ENCODE assay signal across 8 mouse cellular contexts in the genomic region with DNA sequence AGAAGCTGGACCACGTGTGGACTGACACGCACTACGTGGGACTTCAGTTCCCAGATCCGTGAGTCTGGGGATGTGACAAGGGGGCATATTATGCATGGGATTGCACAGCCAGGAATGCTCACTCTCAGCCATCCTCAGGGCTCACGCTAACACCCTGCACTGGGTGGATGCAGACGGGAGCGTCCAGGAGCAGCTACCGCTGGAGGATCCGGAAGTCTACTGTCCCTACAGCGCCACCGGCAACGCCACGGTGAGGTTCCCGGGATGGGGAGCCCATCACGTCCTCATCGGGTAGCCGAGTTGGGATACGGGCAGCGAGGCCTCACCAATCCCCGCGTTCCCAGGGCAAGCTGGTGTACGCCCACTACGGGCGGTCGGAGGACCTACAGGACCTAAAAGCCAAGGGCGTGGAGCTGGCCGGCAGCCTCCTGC. TPM values are rescaled to one million over a fixed set of nuclear protein-coding genes. Genes with fewer than 3 reads are reported as not detected.
A peak's percentile ranks its signal among the peaks of the same experiment; 100 is the strongest.
DNase-seq lines count a peak whose midpoint lies in the region; ATAC-seq and TF ChIP-seq lines count a peak whose summit lies in the region.

No protein-coding gene starts in this region.

- peak; percentile 38 for DNase-seq in kidney, adult 18-20 months
- DNase-seq in kidney, adult 11 months, result no peak
- peak; percentile 49 for DNase-seq in embryonic facial prominence, embryonic 11.5 days (ENCODE audit: low spot score)
- peak; percentile 49 to 57 for DNase-seq in layer of hippocampus, adult 2 months (ENCODE audit: low spot score in 2 of 2)
- DNase-seq in liver, postnatal 0 days, result no peak
- peak; percentile 22 for DNase-seq in ovary, postnatal 14 days (ENCODE audit: low spot score)
- no peak for DNase-seq in natural killer cell, adult 2 months (ENCODE audit: low spot score in 2 of 2)

- peak; percentile 67 for TF ChIP-seq CTCF in layer of hippocampus, adult 2 months (conservative IDR thresholded peaks at IDR 0.05)
- TF ChIP-seq CTCF in liver, postnatal 0 days (IDR thresholded peaks at IDR 0.05; ENCODE audit: low read depth), result no peak

- peak overlapping the region; percentile 44 for H3K9ac ChIP-seq in embryonic facial prominence, embryonic 11.5 days (replicated peaks; ENCODE audit: low read length)
- H3K9ac ChIP-seq in heart, embryonic 16.5 days (ENCODE audit: low read length), result peak overlapping the region; percentile 1; the same call in 1 of the 2 replicates
- no peak overlapping the region for H3K9ac ChIP-seq in liver, postnatal 0 days (replicated peaks)

- no peak for TF ChIP-seq EP300 in liver, postnatal 0 days (IDR thresholded peaks at IDR 0.05; ENCODE audit: low read depth)

- H3K4me2 ChIP-seq in embryonic facial prominence, embryonic 11.5 days (ENCODE audit: low read depth, low read length), result peak overlapping the region; percentile 51
- H3K4me2 ChIP-seq in heart, embryonic 16.5 days (ENCODE audit: low read depth, low read length), result peak overlapping the region; percentile 51
- peak overlapping the region; percentile 18; the same call in 1 of the 2 replicates for H3K4me2 ChIP-seq in liver, postnatal 0 days (ENCODE audit: low read depth, low read length)

- 4% methylated on average over 27 of the region's 27 CpGs for WGBS in embryonic facial prominence, embryonic 11.5 days
- WGBS in heart, embryonic 16.5 days, result 11% methylated on average over 27 of the region's 27 CpGs
- 51% methylated on average over 27 of the region's 27 CpGs for WGBS in liver, postnatal 0 days (ENCODE audit: insufficient replicate concordance)

- no peaks in the 10 kb centered on the region for H3K36me3 ChIP-seq in embryonic facial prominence, embryonic 11.5 days (replicated peaks; ENCODE audit: control insufficient read depth, insufficient read depth, low read depth, low read length)
- H3K36me3 ChIP-seq in heart, embryonic 16.5 days (ENCODE audit: control insufficient read depth, insufficient read depth), result no peaks in the 10 kb centered on the region
- H3K36me3 ChIP-seq in liver, postnatal 0 days (replicated peaks; ENCODE audit: insufficient read depth, low read length), result peaks cover 27% of the 10 kb centered on the region

- no peaks in the 10 kb centered on the region for H3K4me1 ChIP-seq in embryonic facial prominence, embryonic 11.5 days (ENCODE audit: control insufficient read depth, insufficient read depth, low read length)
- no peaks in the 10 kb centered on the region for H3K4me1 ChIP-seq in heart, embryonic 16.5 days (ENCODE audit: control insufficient read depth, insufficient read depth, low read length)
- peaks cover 26% of the 10 kb centered on the region for H3K4me1 ChIP-seq in liver, postnatal 0 days (ENCODE audit: insufficient read depth)

- peak overlapping the region; percentile 10; the same call in 1 of the 2 replicates for H3K4me3 ChIP-seq in embryonic facial prominence, embryonic 11.5 days (ENCODE audit: low read depth, low read length)
- peak overlapping the region; percentile 21 for H3K4me3 ChIP-seq in heart, embryonic 16.5 days (ENCODE audit: low read length)
- H3K4me3 ChIP-seq in layer of hippocampus, adult 2 months, result peak overlapping the region; percentile 52
- no peak overlapping the region for H3K4me3 ChIP-seq in liver, postnatal 0 days (ENCODE audit: low read depth, low read length)

- H3K27ac ChIP-seq in embryonic facial prominence, embryonic 11.5 days (replicated peaks; ENCODE audit: low read depth, low read length), result no peak overlapping the region
- no peak overlapping the region for H3K27ac ChIP-seq in heart, embryonic 16.5 days (ENCODE audit: low read length)
- peak overlapping the region; percentile 67 for H3K27ac ChIP-seq in layer of hippocampus, adult 2 months
- H3K27ac ChIP-seq in liver, postnatal 0 days (ENCODE audit: low read depth), result no peak overlapping the region

- H3K9me3 ChIP-seq in embryonic facial prominence, embryonic 11.5 days (replicated peaks; ENCODE audit: control insufficient read depth, low read length), result no peaks in the 10 kb centered on the region
- H3K9me3 ChIP-seq in heart, embryonic 16.5 days (replicated peaks; ENCODE audit: control insufficient read depth, low read length), result no peaks in the 10 kb centered on the region
- no peaks in the 10 kb centered on the region for H3K9me3 ChIP-seq in liver, postnatal 0 days (ENCODE audit: low read length)

- no peaks in the 10 kb centered on the region for H3K27me3 ChIP-seq in embryonic facial prominence, embryonic 11.5 days (ENCODE audit: control insufficient read depth, insufficient read depth, low read length)
- no peaks in the 10 kb centered on the region for H3K27me3 ChIP-seq in heart, embryonic 16.5 days (ENCODE audit: control insufficient read depth, insufficient read depth, low read length)
- no peaks in the 10 kb centered on the region for H3K27me3 ChIP-seq in liver, postnatal 0 days (ENCODE audit: insufficient read depth, low read length)

- no peak for ATAC-seq in embryonic facial prominence, embryonic 11.5 days (replicated peaks; ENCODE audit: insufficient number of reproducible peaks, low FRiP score, low TSS enrichment, low read depth)
- ATAC-seq in heart, embryonic 16.5 days (replicated peaks; ENCODE audit: extremely low read depth, insufficient read depth, low FRiP score), result no peak
- no peak for ATAC-seq in liver, postnatal 0 days

RNA-seq across cellular contexts. Expression of a gene that starts 4.8 kb away (rescaled TPM):
- polyA plus RNA-seq in embryonic facial prominence, embryonic 11.5 days (2014; fragmentation: Nextera tagmentation; extraction: Ambion mirVana), result 0.91 and 1.1 TPM in 2 replicates
- 0.26 and 0.54 TPM in 2 replicates for polyA plus RNA-seq in heart, embryonic 16.5 days (2015; fragmentation: Nextera tagmentation; extraction: Ambion mirVana)
- total RNA-seq in layer of hippocampus, adult 2 months (2021), result 10 to 100 TPM; 16.7 to 20.2 TPM
- polyA plus RNA-seq in liver, postnatal 0 days (2015; fragmentation: Nextera tagmentation; extraction: Ambion mirVana), result 148 and 157 TPM in 2 replicates

RNA-seq across cellular contexts. Expression of a gene that starts 21.2 kb away (rescaled TPM):
- polyA plus RNA-seq in embryonic facial prominence, embryonic 11.5 days (2014; fragmentation: Nextera tagmentation; extraction: Ambion mirVana), result 6.5 and 9.3 TPM in 2 replicates
- 0.33 and 0.36 TPM in 2 replicates for polyA plus RNA-seq in heart, embryonic 16.5 days (2015; fragmentation: Nextera tagmentation; extraction: Ambion mirVana)
- total RNA-seq in layer of hippocampus, adult 2 months (2021), result 100 to 1,000 TPM; 138 to 142 TPM
- polyA plus RNA-seq in liver, postnatal 0 days (2015; fragmentation: Nextera tagmentation; extraction: Ambion mirVana), result not detected in 2 replicates

RNA-seq across cellular contexts. Expression of a gene that starts 26.4 kb away (rescaled TPM):
- 17.4 and 19.4 TPM in 2 replicates for polyA plus RNA-seq in embryonic facial prominence, embryonic 11.5 days (2014; fragmentation: Nextera tagmentation; extraction: Ambion mirVana)
- 21.8 and 25.0 TPM in 2 replicates for polyA plus RNA-seq in heart, embryonic 16.5 days (2015; fragmentation: Nextera tagmentation; extraction: Ambion mirVana)
- 10 to 100 TPM; 26.2 to 29.3 TPM for total RNA-seq in layer of hippocampus, adult 2 months (2021)
- polyA plus RNA-seq in liver, postnatal 0 days (2015; fragmentation: Nextera tagmentation; extraction: Ambion mirVana), result 26.2 and 28.3 TPM in 2 replicates

RNA-seq across cellular contexts. Expression of a gene that starts 39.1 kb away (rescaled TPM):
- 133 and 142 TPM in 2 replicates for polyA plus RNA-seq in embryonic facial prominence, embryonic 11.5 days (2014; fragmentation: Nextera tagmentation; extraction: Ambion mirVana)
- polyA plus RNA-seq in heart, embryonic 16.5 days (2015; fragmentation: Nextera tagmentation; extraction: Ambion mirVana), result 121 and 129 TPM in 2 replicates
- total RNA-seq in layer of hippocampus, adult 2 months (2021), result 1 to 10 TPM; 6.1 to 8.4 TPM
- 12.9 and 14.7 TPM in 2 replicates for polyA plus RNA-seq in liver, postnatal 0 days (2015; fragmentation: Nextera tagmentation; extraction: Ambion mirVana)

RNA-seq across cellular contexts. Expression of a gene that starts 41.2 kb away (rescaled TPM):
- polyA plus RNA-seq in embryonic facial prominence, embryonic 11.5 days (2014; fragmentation: Nextera tagmentation; extraction: Ambion mirVana), result 352 and 367 TPM in 2 replicates
- 276 and 285 TPM in 2 replicates for polyA plus RNA-seq in heart, embryonic 16.5 days (2015; fragmentation: Nextera tagmentation; extraction: Ambion mirVana)
- 100 to 1,000 TPM; 600 to 607 TPM for total RNA-seq in layer of hippocampus, adult 2 months (2021)
- polyA plus RNA-seq in liver, postnatal 0 days (2015; fragmentation: Nextera tagmentation; extraction: Ambion mirVana), result 165 and 177 TPM in 2 replicates

Comparison
In these comparisons a context has a peak if more than half of its experiments do, and no peak if none do; other contexts are left out.
1. DNase-seq: peak in kidney, adult 18-20 months (single experiment), embryonic facial prominence, embryonic 11.5 days (single experiment), layer of hippocampus, adult 2 months (2 of 2) and ovary, postnatal 14 days (single experiment); none in kidney, adult 11 months (single experiment), liver, postnatal 0 days (single experiment) and natural killer cell, adult 2 months (0 of 2).
2. RNA of a gene that starts 4.8 kb away (polyA plus RNA-seq): 148 to 157 TPM in liver, postnatal 0 days; 0.91 to 1.1 TPM in embryonic facial prominence, embryonic 11.5 days and 0.26 to 0.54 TPM in heart, embryonic 16.5 days; every median in the first group is over 10 times any median in the second.
3. Peak in every context shown above with its lines, with median percentiles within 50 percentile points of each other: H3K4me2 ChIP-seq.